10 mouse cellular contexts compared by ENCODE assay signal in genomic region chr11:79054161-79055152, GRCm38 (mm10).
A peak's percentile ranks its signal among the peaks of the same experiment; 100 is the strongest.
DNase-seq lines count a peak whose midpoint lies in the region; ATAC-seq and TF ChIP-seq lines count a peak whose summit lies in the region.
"Had no signal": no experiment of that assay in that cellular context is flagged by ENCODE, and none has a peak within 500 bp of the region (broad histone marks: within the 10 kb centered on the region; RNA-seq: fewer than 3 reads in every experiment).

No protein-coding gene starts in this region.

- TF ChIP-seq CTCF in hindbrain, postnatal 0 days (IDR thresholded peaks at IDR 0.05; ENCODE audit: low read depth), result no peak
- no peak for TF ChIP-seq CTCF in brain, embryonic 14.5 days (IDR thresholded peaks at IDR 0.05; ENCODE audit: borderline replicate concordance, extremely low read depth, insufficient read depth, insufficient read length)

- no peak for DNase-seq in hindbrain, postnatal 0 days (ENCODE audit: low spot score)
- peak; percentile 49 for DNase-seq in brain, embryonic 14.5 days (ENCODE audit: low read depth)
- no peak for DNase-seq in T-cell, adult 2 months (ENCODE audit: low spot score)
- DNase-seq in layer of hippocampus, adult 8-10 months (ENCODE audit: low spot score in 2 of 2), result no peak
- no peak for DNase-seq in adrenal gland, postnatal 10 days
- DNase-seq: cerebellum, adult 11 months; thymus, postnatal 4 days had no signal

- WGBS in hindbrain, embryonic 12.5 days, result 76% methylated on average over 9 of the region's 9 CpGs
- WGBS in hindbrain, postnatal 0 days, result 74% methylated on average over 9 of the region's 9 CpGs
- 68% methylated on average over 9 of the region's 9 CpGs for WGBS in heart, embryonic 12.5 days
- WGBS in liver, embryonic 15.5 days (ENCODE audit: insufficient replicate concordance), result 52% methylated on average over 9 of the region's 9 CpGs

- H3K36me3 ChIP-seq in hindbrain, embryonic 12.5 days, result no peaks in the 10 kb centered on the region
- H3K36me3 ChIP-seq in hindbrain, postnatal 0 days (ENCODE audit: insufficient read depth, low read length), result no peaks in the 10 kb centered on the region
- H3K36me3 ChIP-seq in heart, embryonic 12.5 days, result 0 out of 2 replicates have a peak, but pooled peaks cover 3% of the 10 kb centered on the region
- H3K36me3 ChIP-seq in liver, embryonic 15.5 days (replicated peaks), result no peaks in the 10 kb centered on the region

- peaks cover 40% of the 10 kb centered on the region for H3K4me1 ChIP-seq in hindbrain, embryonic 12.5 days
- peaks cover 5% of the 10 kb centered on the region; the same call in 1 of the 2 replicates for H3K4me1 ChIP-seq in hindbrain, postnatal 0 days (ENCODE audit: insufficient read depth, low read length)
- H3K4me1 ChIP-seq in heart, embryonic 12.5 days (replicated peaks), result peaks cover 85% of the 10 kb centered on the region
- H3K4me1 ChIP-seq in liver, embryonic 15.5 days (replicated peaks), result peaks cover 91% of the 10 kb centered on the region

- no peak for TF ChIP-seq POLR2A in brain, embryonic 14.5 days (IDR thresholded peaks at IDR 0.05; ENCODE audit: borderline replicate concordance, extremely low read depth, insufficient read depth, insufficient read length, poor library complexity, severe bottlenecking)

- H3K4me3 ChIP-seq in hindbrain, embryonic 12.5 days, result no peak overlapping the region
- no peak overlapping the region for H3K4me3 ChIP-seq in hindbrain, postnatal 0 days (ENCODE audit: low read length)
- H3K4me3 ChIP-seq in heart, embryonic 12.5 days, result no peak overlapping the region
- no peak overlapping the region for H3K4me3 ChIP-seq in liver, embryonic 15.5 days (replicated peaks)

- no peaks in the 10 kb centered on the region for H3K9me3 ChIP-seq in hindbrain, embryonic 12.5 days (replicated peaks)
- H3K9me3 ChIP-seq in hindbrain, postnatal 0 days (ENCODE audit: low read length), result no peaks in the 10 kb centered on the region
- no peaks in the 10 kb centered on the region for H3K9me3 ChIP-seq in heart, embryonic 12.5 days (replicated peaks)
- no peaks in the 10 kb centered on the region for H3K9me3 ChIP-seq in liver, embryonic 15.5 days (replicated peaks)

- H3K27ac ChIP-seq in hindbrain, embryonic 12.5 days, result peak overlapping the region; percentile 55
- no peak overlapping the region for H3K27ac ChIP-seq in hindbrain, postnatal 0 days
- H3K27ac ChIP-seq in heart, embryonic 12.5 days (ENCODE audit: poor library complexity, severe bottlenecking), result peak overlapping the region; percentile 46
- H3K27ac ChIP-seq in liver, embryonic 15.5 days (replicated peaks), result peak overlapping the region; percentile 91

- peak; percentile 43; the same call in 1 of the 2 replicates for ATAC-seq in hindbrain, embryonic 12.5 days (ENCODE audit: low FRiP score)
- ATAC-seq in hindbrain, postnatal 0 days, result no peak
- peak; percentile 64 for ATAC-seq in heart, embryonic 12.5 days (ENCODE audit: insufficient number of reproducible peaks, low FRiP score)
- peak; percentile 83 for ATAC-seq in liver, embryonic 15.5 days (ENCODE audit: insufficient read depth)

- H3K9ac ChIP-seq in hindbrain, embryonic 12.5 days, result no peak overlapping the region
- no peak overlapping the region for H3K9ac ChIP-seq in hindbrain, postnatal 0 days (replicated peaks; ENCODE audit: low read length)
- H3K9ac ChIP-seq in heart, embryonic 12.5 days, result no peak overlapping the region
- peak overlapping the region; percentile 15; the same call in 1 of the 2 replicates for H3K9ac ChIP-seq in liver, embryonic 15.5 days

- no peak overlapping the region for H3K4me2 ChIP-seq in hindbrain, embryonic 12.5 days (replicated peaks)
- no peak overlapping the region for H3K4me2 ChIP-seq in hindbrain, postnatal 0 days (ENCODE audit: low read depth, low read length)
- no peak overlapping the region for H3K4me2 ChIP-seq in heart, embryonic 12.5 days
- peak overlapping the region; percentile 35 for H3K4me2 ChIP-seq in liver, embryonic 15.5 days

- H3K27me3 ChIP-seq in hindbrain, embryonic 12.5 days, result no peaks in the 10 kb centered on the region
- H3K27me3 ChIP-seq in hindbrain, postnatal 0 days (ENCODE audit: insufficient read depth, low read length), result no peaks in the 10 kb centered on the region
- no peaks in the 10 kb centered on the region for H3K27me3 ChIP-seq in heart, embryonic 12.5 days (replicated peaks)
- H3K27me3 ChIP-seq in liver, embryonic 15.5 days, result no peaks in the 10 kb centered on the region
